Mouse (Mus musculus): ENCODE results near the gene Paqr9.

- TF ChIP-seq GATA1 (IDR thresholded peaks at IDR 0.05; ENCODE audit: borderline replicate concordance, low read length) (no peak), FLI1 (IDR thresholded peaks at IDR 0.05; ENCODE audit: low read length) (no peak)
Observed at GRCm38 (mm10) chr9:95555233-95555740, 4.2 kb upstream of the Paqr9 start.

Data from megakaryocyte, embryonic 14.5 days (primary cell).